Mouse (Mus musculus) thymus, postnatal 14 days (tissue): ENCODE data around the gene Olfr514.
"Not testable (repeated sequence)": the region's sequence is repeated elsewhere in the genome, so short reads cannot be mapped to it uniquely, and the experiment has no call there.

Experiments
- DNase-seq: peaks from one replicate; pipeline ENCODE4 v3.0.0; 2021

Olfr514 gene

DNA sequence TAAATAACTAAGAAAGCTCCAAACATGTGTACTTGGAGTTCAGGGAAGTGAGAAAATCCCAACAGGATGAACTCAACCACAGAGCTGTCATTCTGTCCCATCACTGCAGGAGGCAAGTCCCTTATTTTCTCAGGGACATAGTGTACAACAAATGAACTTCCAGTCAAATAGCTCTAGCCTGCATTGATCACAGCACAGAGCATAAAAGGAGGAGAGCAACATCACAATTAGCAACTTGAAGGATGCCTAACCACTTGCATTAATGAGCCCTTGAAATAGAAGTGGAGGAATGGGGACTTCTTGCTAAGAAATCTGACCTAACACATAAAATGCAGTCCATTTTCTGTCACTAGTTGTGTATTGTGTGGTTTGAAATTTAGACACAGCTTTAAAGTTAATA, at the start of gene Olfr514:
TSS of gene Olfr514 (minus strand) at position 101 of the 400 bp plus-strand sequence.
- DNase-seq = no peak

DNA sequence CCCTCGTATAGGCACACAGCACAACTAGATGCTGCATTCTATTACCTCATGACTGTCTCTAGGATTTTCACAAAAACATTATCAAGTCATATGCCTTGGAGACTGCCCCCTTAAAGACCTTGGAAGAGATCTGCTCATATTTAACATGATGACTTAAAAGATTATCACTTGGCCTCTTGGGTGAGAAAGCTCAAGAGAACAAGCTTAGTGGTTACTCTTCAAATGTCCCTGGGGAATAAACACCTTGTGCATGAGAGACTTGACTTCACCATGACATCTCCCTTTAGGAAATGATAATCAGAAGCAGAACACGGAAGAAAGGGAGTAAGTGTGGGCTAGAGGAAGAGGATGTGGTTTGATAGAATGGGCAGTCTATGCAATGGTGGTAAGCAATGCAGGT, 46.5 kb upstream of the Olfr514 start, which contains the start of gene Olfr517:
TSS of gene Olfr517 (minus strand) at position 101 of the 400 bp plus-strand sequence.
- DNase-seq = no peak

DNA sequence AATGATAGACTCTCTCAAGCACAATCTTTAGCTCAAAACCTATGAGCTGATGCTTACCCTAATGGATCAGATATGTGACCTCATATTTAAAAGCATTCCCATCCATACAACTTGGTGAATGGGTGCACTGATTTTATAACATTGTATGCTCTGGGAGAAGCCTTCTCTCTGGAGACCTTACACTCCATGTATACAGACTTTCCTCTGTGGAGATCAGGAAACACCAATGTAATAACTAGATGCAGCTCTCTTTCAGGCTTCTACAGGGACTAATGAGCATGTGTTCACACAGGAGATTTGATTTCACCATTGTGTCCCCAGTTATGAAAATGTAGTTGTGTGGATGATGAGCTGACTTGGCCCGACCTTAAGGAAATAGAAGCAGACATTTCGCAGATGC, 24.6 kb upstream of the Olfr514 start, which contains the start of gene Olfr516:
TSS of gene Olfr516 (minus strand) at position 101 of the 400 bp plus-strand sequence.
- DNase-seq = no peak

DNA sequence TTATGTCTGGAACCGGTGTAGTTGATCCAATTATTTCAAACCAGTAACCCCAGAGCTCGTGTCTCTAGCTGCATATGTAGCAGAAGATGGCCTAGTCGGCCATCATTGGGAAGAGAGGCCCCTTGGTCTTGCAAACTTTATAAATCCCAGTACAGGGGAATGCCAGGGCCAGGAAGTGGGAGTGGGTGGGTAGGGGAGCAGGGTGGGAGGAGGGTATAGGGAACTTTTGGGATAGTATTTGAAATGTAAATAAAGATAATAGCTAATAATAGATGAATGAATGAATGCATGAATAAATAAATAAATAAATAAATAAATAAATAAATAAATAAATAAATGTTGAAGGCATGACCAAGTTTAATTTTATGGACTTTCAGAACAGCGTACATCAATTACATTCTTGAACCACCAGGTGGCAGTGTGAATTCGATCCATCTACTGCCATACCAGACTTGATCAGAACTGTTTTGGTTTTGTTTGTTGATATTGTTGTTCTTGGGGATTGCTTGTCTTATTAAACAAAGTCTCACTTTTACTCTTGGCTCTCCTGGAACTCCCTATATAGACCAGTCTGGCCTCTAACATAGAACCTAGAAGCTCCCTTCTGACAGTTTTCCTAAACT, 11.1 kb downstream of the Olfr514 start:
- not testable (repeated sequence) for DNase-seq

DNA sequence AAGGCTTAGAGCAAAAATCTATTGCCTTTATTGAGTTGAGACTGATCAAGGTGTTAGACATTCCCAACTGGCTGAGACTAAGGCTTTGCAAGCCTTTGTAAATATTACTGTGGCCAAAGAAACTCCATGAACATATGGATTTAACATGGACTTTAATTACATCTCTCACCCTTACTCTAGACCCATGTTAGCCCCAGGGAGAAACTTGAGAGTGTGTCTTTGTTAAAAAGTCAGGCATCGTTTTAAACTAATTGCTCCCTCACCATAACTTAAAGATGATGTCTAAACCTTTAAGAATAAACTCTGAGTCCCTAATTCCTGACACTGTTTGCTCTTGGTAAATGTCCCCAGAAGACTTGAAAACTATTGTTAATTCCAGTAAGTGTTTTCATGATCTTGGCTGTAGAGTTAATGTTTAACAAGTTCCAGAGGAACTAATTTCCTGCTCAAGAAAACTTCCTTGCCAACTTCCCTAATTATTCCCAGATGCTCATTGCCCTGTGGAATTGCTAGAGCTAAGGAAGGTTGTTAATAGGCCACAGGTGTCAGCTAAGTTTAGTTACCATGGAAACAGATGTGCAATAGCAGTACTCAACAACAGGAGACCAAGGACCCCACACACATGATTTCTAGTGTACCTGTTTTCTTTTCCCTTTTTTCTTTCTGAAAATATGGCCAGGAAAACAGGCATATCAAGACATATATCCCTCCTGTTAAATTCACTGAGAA, 28.4 kb downstream of the Olfr514 start:
- no peak for DNase-seq
